Mouse (Mus musculus): Measurements from ENCODE around the gene Ldhal6b.

The Ldhal6b gene

DNA sequence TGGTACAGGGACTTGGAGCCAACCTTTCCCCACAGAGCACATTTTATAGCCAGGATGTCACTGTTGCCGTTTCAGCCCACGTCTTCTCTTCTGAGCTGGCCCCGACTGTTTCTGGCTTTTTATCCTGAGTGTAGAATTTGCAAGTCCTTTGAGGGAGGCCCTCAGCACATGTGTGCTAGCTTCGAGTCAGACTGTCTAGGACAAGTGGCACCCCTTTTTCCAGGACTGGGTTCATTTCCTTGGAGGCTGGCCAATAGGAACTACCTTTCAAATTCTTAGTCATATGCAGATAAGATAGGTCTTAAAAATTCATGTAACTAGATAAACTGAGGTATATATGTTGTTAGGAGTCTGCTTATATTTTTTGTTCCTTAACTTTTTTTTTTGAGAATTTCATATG, 8.2 kb downstream of the Ldhal6b start:
- no peak for DNase-seq (ENCODE audit: low spot score in 2 of 2)

DNA sequence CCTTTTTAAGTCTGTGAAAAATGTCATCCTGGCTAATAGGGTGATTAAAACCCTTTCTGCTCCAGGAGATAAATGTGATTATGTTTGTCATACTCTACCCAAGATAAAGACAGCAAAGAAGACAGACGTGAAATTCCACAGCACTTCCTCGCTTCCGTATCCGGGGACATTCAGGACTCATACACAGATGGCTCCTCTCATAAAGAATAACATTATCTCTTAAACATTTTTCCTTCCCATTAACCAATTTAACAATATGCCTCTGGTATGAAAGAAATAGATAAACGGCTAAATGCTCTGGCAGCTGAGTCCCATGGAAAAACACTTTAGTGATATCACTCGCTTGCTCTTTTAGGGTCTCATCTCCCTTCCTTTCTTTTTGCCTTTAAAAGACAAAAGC, 11.5 kb downstream of the Ldhal6b start:
- DNase-seq (ENCODE audit: low spot score in 2 of 2) = no peak

DNA sequence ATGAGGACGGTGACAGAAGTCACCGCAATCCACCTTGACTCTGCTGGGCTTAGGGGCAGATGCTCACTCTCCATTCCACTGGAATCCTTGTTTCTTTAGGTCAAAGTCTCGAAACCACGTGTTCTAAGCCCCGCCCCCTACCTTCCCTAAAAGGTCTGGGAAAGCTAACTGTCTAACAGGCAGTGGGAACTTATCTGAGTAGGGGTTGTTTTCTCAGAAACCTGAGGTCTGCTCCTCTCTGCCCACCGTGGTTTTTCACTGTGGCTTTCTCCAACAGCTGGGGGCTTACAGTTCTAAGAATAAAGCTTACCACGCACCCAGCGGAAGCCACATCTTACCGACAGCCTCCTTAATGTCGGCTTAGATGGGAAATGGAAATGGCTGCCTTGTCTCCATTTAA, 12.0 kb downstream of the Ldhal6b start:
- DNase-seq (ENCODE audit: low spot score in 2 of 2) = no peak

DNA sequence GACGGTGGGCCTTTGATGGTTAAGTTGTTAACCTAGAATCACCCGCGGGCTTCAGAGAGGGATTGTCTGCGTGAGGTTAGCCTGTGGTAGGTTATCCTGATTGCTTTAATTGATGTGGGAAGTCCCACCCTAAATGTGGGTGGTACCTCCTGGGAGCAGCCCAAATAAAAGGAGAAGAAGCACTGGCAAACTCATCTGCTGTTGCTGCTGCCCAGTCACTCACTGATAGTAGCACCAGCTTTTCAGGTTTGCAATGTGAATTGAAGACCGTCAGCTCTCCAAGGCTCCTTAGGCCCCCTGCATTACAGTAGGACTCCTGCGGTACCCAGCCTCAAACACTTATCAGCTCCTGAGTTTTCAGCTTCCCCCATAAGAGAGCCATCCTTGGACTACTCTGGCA, 14.7 kb downstream of the Ldhal6b start:
- no peak for DNase-seq (ENCODE audit: low spot score in 2 of 2)

DNA sequence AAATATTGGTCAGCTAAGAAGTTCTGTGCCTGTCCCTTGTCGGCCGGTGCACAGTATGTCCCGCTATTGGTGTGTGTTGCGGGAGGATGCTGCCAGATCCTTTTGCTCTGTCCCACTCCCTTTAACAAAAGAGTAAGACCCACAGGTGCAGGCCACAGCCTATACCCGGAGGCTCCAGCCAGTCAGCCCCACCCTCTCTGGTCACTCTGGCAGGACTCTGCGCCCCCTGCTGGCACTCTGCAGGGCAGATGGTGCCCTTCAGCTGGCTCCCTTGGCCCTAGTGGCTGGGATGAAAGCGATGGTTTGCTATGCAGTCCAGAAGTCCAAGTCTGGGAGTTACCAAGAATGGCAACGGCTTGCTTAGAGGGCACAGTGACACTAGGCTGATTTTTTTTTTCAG, 15.9 kb downstream of the Ldhal6b start:
- peak; percentile 53 to 63 for DNase-seq (ENCODE audit: low spot score in 2 of 2)

DNA sequence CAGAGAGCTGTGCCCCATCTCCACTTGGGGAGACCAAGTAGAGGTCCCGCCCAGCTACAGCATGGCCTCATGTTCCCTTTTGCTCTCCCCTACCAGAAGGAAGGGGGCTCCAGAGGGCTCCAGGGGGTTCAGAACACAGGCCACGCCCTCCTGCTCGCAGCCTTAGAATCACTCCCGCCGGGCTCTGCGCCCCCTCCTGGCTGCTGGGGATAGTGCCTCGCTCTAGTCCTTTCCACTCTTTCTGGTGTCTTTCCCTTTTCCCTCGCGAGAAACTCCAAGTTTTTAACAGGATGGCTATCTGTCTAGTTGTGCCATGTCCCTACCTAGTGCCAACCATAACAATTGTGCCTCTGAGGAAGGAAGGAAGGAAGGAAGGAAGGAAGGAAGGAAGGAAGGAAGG, 16.5 kb downstream of the Ldhal6b start:
- peak; percentile 37 to 54 for DNase-seq (ENCODE audit: low spot score in 2 of 2)

DNA sequence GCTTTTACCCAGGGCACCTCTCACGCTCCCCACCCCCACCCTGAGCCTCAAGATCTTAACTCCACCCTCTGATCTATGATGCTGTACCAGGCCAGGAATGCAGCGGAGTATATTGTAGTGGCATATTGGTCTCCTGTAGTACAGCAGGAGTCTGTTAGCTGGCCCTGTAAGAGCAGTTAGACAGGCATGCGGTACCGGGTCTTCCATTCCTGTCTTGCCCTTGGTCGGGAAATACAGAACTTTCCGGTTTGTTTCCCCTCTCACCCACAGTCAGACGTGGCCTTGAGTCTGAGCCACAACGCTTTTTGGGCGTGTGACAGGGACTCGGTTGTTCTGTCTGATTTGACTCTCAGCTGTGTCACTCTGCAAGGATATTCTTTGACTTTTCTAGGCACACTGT, 17.3 kb downstream of the Ldhal6b start:
- no peak for DNase-seq (ENCODE audit: low spot score in 2 of 2)

DNA sequence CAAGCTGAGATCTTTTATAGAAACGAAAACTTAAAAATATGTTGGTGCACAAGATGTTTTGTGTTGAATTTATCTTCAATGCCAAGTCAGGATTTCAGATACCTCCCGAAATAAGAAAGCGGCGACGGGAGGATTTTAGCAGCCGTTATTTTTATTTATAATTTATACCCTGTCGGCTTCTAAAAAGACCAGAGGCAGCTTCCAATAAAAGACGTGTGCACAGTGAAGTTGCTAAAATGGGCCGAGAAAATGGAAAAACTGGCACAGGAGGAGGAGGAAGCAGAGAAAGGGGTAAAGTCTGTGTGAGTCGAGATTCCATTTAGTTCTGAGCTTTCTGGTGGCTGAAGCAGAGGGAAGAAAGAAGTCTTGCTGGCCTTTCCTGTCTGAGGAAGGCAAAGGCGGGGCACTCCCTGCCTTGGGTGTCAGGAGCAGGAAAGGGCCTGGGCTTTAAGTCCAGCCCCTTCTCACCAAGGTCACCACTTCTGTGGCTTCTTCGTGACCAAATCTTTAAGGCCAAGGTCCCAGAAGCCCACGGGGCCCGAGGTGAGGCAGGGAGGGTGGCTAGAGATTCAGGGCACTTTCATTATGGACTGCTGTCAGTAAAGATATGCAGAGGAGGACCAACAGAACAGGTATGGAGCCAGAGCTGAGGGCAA, 18.0 kb downstream of the Ldhal6b start:
- DNase-seq (ENCODE audit: low spot score in 2 of 2) = no peak

DNA sequence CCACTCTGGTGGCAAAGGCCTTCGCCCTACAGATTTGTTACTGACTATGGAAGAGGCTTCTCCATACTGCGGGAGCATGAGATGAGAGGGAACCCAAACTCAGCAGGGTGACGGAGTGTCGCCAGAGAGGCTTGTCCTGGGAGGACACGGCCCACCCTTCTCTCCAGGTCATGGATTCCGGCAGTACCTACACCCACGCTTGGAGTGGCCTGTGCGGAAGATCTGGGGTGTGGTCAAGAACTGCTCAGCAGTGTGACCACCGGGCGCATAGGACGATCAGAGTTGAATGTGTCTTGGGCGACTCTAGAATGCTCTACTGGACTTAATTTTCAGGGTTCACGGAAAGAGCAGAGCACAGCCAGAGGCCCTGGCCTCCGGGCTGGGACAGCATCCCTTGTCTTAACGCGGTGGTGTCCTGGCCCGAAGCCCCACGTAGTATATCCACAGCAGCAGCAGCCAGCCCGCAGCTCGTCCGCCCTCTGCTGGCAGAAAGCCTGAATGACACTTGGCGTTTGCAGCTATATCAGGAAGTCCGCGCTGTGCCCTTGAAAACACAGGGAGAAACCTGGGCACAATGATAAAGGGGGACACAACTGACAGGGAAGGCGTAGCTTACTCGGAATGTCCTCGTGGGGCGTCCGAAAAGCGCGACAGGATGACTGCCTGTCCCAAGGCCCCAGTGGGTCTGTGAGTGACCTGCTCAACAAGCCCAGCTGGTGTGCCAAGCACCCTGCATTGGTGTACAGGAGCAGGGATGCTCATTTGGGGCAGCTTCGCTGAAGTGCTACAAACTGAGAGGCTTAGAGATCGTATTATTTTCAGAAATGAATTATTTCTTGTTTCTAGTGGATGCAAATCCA, 21.2 kb downstream of the Ldhal6b start:
- DNase-seq (ENCODE audit: low spot score in 2 of 2) = peak; percentile 61 to 73

DNA sequence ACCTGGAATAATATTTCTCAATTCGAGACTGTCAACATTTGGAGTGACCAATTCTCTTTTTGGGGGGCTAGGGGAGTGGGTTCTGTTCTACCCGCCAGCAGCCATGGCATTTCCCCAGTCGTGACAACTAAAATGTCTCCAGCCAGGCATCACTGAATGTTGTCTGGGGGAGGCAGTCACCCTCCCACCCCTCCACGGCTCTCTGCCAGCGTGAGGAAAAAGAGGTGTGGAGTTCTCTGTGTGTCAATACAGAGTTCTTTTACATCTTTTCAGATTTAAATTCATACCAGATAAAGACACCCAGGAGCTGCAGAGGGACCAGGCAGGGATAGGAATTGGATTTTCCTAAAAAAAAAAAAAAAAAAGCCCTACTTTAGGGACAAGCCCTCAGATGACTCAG, 22.4 kb downstream of the Ldhal6b start:
- DNase-seq (ENCODE audit: low spot score in 2 of 2) = no peak

DNA sequence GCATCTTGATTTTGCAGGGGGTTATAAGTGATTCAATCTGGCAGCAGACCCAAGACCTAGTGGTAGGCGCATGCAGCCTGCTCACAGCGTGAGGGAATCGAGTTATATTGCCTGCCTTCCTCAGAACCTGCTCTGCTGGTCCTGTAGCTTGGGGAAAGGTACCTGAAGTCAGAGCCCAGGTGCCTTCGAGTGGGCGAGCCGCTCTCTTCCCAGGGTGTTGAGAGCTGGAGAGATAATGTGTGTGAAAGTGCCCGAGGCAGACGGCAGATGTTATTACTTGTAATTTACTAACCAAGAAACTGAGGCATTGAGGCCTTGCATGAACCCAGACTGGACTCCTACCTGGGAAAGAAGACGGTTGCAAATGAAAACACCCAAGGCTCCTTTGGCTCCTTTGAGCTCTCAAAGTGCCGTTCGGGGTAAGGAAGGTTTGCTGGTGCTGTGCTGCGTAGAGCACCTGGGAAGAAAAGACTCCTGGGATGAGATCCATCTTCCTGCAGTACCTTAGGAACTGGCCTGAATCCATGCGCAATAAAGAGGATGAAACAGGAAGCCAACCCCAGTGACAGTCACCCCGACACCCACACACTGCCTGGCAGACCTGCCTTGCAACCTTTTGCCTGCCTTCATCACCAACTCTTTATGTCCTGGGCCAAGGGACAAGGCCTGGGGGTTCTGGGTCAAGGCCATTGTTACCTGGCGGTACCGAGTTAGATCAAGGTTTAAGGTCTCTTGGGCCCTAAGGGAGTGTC, 22.9 kb downstream of the Ldhal6b start:
- DNase-seq (ENCODE audit: low spot score in 2 of 2) = no peak

DNA sequence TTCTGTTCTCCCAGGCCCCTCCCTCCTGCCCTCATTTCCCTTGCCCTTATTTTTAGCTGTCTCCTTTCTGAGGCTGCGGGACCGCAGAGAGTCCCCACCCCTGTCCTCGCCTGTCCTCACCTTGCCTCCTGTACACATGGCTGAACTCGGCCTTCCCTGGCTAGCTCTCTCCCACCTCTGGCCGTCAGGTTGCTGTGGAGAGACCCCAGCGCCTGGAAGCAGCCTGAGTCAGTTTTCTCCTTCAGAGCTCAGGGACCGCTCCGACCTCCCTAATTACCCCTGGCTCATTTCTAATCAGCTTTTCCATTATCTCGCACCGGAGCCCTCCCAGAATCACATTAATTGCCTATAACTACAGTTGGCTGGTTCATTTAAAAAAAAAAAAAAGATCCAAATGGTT, 27.9 kb downstream of the Ldhal6b start:
- DNase-seq (ENCODE audit: low spot score in 2 of 2) = no peak

DNA sequence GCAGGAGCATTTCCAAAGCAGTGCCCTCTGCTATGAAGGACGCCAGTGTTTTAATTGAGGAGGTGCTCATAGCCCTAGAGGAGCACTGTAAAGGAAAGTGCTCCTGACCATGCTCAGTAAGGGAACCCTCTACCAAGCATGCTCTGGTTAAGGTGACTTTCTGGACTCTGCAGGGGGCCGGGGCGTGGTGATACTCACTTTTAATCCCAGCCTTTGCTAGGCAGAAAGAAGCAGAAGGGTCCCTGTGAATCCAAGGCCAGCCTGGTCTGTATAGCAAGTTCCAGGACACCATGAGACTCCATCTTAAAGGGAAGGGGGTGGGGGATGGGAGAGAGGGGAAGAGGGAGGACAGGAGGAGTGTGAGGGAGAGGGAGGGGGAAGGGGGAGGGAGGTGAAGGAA, 30.2 kb downstream of the Ldhal6b start:
- DNase-seq (ENCODE audit: low spot score in 2 of 2) = no peak

DNA sequence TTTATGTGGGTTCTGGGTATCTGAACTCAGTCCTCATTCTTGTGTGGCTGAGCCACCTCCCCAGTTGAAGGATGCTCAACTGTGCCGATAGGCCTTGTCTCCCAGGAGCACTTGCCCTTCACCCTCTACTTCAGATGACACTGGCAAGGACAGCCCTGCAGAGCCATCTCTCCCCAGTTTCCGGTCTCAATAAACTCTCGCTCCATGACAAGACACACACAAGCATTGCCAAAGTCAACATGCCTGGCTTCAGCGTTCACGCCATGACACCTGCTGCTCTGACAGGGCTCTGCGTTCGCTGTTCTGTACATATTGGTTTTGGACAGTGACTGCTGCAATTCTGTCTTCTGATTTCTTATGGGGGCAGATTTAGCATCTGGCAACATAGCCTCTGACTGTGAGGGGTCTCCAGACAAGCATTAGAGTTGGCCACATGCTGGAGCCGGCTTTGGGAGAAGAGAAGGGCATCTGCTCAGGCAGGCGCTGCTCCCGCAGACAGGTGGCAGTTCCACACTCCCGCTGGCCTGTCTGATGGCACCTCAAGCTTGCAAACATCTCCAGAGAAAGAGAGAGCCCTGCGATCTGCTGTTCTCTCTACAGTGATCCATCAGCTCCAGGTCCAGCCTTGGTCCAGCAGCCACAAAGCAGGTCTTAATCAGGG, 31.6 kb downstream of the Ldhal6b start:
- no peak for DNase-seq (ENCODE audit: low spot score in 2 of 2)

DNA sequence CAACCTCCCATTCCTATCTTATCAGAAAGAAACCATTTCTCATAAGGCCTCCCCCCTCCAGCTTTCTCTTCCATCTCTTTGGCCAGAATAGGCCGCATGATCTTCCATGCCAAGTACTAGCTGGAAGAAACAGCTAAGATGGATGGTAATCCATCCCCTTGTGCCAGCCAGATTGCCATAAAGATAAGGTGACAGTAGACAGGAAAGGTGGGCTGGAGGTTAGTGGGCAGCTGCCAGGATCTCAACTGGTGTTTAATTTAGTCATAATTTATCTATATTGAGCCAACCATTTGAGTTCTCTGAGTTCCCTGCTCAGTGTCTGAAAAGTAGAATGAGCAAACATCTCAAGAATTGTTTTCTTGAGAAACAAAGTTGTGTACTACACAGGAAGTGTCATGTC, 32.9 kb downstream of the Ldhal6b start:
- DNase-seq (ENCODE audit: low spot score in 2 of 2) = no peak

DNA sequence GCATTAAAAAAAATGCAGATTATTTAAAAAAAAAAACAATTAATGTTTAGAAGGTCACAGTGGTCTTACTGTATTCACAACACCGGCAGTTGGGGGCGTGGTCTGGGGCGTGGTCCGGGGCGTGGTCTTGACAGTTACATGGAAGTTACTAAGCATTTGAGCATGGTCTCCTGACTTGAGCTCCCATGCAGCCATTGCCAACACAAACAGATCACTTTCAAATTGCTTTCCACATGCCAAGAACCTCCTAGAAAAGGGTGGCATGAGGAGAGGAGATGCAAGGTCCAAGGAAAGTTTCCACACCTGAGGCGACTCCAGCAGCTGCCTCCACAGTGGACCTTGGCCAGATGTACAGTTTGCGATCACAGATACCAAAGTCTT, 40.6 kb downstream of the Ldhal6b start:
- DNase-seq (ENCODE audit: low spot score in 2 of 2) = peak in 1 of 2 experiments; percentile 23

DNA sequence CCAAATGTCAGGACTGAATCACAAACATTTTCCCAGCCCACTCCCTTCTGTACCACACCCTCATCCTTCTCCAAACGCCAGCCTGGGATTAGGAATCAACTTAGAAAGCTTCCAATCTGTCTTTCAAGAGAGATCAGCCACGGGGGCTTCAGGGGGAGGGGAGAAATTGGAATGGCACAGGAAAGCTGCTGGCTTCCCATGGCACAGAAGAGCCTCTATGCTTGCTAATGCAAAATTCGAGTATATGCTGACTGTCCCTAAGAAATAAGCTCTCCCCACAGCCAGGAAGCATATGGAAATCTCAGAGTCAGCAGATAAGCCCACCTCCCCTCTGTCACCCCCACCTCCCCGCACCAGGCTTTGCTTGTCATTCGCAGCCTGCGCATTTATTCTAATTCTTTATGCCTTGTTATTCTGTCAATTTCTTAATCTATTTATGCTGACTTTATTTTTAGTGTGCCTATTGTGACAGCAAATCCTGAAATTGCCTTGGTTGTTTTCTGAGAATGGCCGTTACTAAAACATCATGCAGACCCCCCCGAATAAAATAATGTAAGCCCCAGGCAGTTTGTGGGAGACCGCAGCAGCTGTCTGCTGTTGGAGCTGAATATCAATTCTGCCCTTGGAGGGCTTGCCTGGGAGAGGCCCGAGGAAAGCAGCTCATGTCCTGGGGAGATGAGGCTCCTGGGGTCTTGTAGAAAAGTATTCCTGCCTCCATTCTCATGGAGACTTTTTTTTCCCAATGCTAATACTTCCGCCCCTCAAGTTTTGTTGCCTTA, 41.2 kb downstream of the Ldhal6b start:
- no peak for DNase-seq (ENCODE audit: low spot score in 2 of 2)

DNA sequence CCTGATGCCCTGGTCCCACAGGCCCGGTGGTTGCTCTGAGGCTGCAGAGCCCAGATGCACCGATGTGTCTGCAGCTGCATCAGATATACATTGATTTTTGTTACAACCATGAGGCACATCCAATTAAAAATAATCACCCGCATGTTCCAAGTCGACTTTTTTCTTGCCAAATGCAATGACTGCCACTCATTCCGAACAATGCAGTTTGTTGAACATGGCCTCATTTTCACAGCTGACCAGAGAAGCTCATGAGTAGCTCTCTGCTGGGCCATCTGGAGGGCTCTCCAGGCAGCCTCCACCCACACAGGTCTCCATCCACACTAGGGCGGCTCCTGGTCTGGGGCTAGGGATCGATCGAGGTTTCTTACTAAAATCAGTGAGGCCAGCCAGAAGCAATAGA, 45.6 kb downstream of the Ldhal6b start:
- no peak for DNase-seq (ENCODE audit: low spot score in 2 of 2)

DNA sequence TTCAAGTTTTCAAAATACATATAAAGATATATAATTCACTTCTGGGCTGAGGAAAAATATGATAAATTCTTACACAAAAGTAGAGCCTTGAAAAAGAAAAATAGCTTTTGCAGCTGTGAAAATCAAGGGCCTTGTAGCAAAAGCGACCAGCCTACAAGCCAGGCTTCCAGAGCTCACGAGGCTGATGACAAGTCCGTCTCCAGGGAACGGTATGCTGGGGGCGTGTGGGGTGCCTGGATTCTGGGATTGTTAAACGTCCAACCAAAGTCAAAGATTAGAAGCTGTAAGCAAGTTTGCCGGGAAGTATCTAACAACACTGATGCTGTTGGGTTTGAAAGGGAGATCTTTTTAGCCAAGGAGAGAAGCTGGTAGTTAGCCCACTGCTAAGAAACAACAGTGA, 47.0 kb downstream of the Ldhal6b start:
- no peak for DNase-seq (ENCODE audit: low spot score in 2 of 2)

DNA sequence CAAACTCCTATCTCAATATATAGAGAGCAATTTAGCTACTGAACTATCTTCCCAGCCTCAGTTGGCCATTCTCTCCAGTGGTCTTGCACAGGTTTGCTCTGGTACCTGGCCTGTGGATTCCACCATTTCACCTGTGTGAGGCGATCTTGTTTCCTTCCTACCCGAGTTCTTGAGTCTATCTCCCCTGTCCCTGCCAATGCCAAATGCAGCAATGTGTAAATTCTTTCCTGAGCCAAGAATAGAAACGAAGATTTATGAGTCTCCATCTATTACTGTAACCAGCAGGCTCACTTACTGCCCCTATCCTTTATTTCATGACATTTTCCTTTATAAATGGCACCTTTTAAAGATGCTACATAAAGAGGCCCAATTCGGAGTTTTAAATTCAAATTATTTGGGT, 47.5 kb downstream of the Ldhal6b start:
- DNase-seq (ENCODE audit: low spot score in 2 of 2) = no peak
